Mouse (Mus musculus) spleen, adult 2 months (tissue): ENCODE data around the gene Slco2b1.

Experiments used
- CTCF ChIP-seq: fragments of 200-500 bp; IDR thresholded peaks from 2 replicates; pipeline ENCODE4 v1.5.1; 2011; ENCODE audit warnings: mild to moderate bottlenecking, inconsistent platforms; ENCODE audit not compliant: insufficient read depth, insufficient read length, insufficient replicate concordance; ENCODE audit errors: extremely low read depth
- POLR2A ChIP-seq: fragments of 200-500 bp; IDR thresholded peaks from 2 replicates; pipeline ENCODE4 v1.6.1; 2011; ENCODE audit warnings: low read depth, low read length, inconsistent platforms

- TF ChIP-seq CTCF = no peak
- no peak for TF ChIP-seq POLR2A
Observed at GRCm38 (mm10) chr7:99711166-99711565, at the start of gene Slco2b1.
